Mouse (Mus musculus) embryo, embryonic 11.5 days (tissue): ENCODE data around the gene Nhlrc3.

Experiments used
- DNase-seq: peaks from one replicate; pipeline ENCODE4 v3.0.0-alpha.2; 2012; ENCODE audit warnings: low read depth, low spot score

Nhlrc3 gene

DNA sequence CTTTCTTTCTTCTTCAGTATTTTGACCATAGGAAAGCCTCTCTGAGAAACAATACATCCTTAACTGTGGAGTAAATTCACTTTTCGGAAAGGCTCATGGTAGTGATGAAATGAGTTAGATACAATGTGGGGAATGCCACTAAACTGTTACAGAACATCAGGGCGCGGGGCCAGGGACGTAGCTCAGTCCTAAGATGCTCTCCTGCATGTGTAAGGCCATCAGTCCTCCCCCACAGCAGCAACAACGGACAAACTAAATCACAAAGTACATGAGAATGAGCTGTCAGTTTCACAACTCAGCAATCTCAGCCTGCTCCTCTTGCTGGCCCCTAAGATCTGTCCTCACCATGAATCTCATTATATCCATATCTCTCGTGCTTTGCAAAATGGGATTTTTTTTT, 8.6 kb downstream of the Nhlrc3 start:
- no peak for DNase-seq

DNA sequence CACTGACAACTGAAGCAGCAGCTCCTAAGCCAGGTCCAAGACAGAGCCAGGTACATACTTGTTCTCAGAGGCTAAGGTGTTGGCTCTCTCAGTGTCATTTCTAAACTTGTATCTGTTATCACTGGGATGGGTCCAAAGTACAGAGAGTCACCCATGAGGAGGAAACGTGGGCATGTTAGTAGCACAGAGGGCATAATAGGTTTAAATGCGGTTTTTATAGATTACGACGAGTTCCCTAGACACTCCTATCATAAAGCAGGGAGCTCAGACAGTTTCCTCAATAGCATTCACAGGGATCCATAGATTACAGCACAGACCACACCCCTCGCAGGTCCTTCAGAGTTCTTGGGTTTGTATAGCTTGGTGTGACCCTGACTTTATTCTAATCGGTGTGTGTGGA, 9.1 kb downstream of the Nhlrc3 start:
- no peak for DNase-seq

DNA sequence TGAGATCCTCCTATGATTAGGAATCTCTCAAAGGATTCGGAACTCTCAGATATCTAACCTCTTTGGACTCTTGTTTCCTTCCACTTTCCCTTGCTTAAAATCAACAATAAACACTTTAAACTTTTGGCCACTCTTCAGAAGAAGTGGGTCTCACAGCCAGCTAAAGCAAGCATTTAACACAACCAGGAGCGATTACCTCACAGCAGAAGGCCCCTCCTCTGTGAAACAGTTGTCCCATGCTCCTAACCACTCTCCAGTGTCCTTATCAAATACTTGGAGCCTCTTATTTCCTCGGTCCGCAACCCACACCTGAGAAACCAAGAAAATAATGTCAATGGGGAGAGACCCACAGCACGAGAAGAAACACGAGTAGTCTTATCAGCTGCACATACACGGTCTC, 9.8 kb downstream of the Nhlrc3 start:
- DNase-seq: no peak

DNA sequence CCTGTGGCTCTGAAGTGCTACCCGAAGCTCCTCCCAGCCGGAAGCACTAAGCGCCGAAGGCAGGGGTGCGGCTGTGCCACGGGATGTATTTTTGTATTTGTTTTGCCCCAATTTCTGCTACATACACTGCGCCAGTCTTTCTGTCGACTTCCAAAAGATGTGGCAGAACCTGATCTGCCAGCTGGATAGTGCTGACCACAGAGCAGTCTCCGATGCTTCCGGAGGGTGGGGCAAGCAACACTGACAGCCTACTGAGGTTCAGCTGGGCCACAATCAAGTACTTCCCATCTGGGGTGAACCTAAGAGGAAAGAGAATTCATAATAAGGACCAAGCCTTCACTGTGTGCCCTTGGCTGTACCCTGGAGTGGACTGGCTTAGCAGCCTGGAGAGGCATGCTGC, 10.8 kb downstream of the Nhlrc3 start:
- DNase-seq: no peak

DNA sequence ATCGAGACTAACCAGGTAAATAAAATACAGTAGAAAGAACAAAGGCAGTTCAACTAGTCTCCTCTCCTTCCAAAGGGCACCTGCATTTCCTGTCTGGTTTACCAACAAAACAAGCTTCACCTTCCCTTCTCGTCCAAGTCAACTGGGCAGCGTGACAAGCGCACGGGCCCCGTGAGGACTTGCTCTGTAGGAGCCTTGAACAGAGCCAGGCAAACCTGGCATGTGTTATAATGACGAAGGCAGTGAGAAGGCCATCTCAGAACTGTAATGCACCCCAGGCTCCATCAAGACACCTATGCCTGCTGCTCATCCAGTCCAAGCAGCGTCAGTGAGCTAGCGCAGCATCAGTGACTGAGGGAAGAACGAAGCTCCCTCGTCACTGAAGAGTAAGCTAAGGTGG, 12.5 kb downstream of the Nhlrc3 start:
- no peak for DNase-seq

DNA sequence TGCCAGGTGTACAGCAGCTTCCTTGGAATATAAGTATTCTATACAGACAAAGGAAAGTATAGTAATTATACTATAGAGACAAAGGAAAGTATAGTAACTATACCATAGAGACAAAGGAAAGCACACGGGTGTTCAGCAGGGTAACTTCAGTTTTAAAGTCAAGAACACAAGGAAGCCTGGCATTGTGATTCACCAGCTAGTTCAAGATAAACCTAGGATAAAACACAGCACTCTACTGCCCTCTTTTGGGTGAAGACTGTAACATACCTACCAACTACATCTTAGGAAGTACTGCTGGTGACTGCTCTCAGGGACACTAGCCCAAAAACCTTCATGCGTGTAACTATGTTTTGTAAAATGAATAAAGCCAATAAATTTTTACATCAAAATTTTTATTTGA, 14.9 kb downstream of the Nhlrc3 start:
- peak; percentile 82 for DNase-seq

DNA sequence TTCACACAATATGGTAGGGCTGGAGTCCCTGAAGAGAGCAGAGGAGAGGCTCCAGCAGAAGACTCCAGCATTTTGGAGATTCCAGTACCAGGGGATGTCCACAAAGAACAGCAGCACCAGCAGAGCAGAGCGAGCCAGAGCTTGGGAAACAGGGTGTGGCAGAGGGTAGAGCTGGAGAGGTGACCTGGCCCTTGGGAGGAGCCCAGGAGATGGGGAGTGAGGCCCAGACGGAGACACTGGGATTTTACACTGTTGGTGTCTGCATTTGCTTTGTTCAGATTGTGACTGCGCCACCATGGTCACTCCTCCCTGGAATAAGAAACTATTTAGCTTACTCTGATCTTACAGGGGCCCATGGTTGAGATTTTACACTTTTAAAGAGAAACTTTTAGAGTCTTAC, 16.3 kb downstream of the Nhlrc3 start:
- no peak for DNase-seq

DNA sequence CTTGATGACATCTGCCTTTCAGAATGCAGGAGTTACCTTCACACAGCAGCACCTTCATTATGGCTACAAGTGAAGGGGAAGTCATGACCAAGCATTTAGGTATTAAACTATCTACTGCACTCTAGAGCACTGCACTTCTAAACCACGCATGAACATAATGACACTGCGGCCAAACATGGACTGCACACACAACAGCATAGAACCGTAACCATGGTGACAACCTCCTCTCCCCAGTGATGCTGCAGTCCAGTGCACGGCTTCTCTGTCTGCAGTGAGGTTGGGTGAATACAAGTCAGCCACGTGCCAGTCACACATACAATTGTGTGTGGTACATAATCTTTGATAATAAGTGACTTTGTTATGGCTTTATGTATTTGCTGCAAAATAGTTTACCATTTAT, 17.6 kb downstream of the Nhlrc3 start:
- no peak for DNase-seq

DNA sequence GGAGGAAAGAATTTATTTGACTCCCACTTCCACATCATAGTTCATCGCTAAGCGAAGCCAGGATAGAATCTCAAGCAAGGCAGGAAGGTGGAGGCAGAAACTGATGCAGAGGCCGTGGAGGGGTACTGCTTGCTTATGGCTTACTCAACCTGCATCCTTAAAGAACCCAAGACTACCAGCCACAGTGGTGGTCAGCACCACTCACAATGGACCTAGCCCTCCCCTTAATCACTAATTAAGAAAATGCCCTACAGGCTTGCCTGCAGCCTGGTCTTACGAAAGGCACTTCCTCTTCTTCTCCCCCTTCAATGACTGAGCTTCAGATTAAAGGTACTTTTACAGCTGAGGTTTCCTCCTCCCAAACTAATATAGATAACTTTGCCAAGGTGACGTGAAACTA, 26.6 kb downstream of the Nhlrc3 start:
- DNase-seq: no peak

DNA sequence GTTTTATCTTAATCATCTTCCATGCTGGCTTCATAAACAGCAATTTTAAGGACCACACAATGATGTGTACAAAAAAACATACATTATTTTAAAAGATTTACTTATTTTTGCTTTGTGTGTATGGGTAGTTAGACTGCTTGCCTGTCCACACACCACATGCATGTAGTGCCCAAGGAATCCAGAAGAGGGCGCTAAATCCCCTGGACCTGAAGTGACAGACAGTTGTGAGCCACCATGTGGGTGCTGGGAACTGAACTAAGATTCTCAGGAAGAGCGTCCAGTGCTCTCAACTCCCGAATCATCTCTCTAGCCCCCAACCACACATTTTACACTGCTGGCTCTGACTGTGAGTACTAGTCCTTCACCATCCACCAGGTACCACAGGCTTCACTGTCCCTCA, 28.5 kb downstream of the Nhlrc3 start:
- DNase-seq: no peak

DNA sequence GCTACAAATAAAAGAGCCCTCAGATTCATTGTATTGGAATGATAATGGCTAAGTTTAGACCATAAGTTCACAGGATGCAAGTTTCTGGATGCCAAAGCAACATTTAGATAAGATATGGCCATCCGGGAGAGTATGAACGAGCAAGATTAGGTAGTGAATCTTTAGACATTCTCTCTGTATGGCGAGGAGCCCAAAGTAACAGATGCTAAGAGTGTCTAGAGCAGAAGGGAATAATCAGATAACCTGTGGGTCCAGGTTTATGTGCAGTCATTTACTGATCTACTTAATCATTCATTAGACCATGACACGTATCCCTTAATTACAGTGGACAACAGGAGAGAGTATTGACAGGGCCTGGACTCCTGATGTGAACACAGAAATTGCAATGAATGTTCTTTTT, 39.6 kb downstream of the Nhlrc3 start:
- DNase-seq: no peak

DNA sequence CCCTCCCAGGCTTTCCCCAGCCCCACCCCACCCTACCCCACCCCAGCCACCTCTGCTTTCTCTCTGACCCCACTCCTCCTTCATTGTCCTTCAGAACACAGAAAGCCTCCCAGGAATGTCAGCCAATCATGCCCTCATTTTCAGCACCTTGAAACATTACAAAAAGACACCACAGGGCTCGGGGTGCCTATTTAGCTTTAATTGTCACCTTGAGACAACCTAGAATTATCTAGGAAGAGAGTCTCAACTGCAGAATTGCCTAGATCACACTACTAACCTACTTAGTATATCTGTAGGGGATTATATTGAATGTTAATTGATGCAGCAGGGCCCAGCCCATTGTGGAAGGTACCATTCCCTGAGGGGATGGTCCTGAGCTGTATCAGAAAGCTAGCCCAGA, 40.4 kb downstream of the Nhlrc3 start:
- no peak for DNase-seq

DNA sequence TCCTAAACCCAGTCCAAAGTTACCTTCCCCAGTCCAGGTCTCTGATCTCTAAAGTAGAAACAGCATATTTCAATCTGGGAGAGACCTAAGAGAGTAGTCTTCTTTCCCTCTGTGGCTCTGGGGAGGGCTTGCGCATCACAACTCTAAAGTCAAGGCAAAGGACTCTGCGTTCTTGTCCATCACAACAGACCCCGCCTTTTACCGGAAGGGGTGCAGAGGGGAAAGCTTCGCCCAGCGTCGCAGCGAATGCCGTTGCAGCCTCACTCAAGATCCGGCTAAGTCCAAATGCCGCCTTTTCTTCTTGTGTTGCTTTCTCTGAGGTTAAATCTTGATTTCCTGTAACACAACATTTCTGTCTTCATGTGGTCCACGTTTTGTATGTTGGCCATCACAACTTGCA, 41.5 kb downstream of the Nhlrc3 start:
- no peak for DNase-seq

DNA sequence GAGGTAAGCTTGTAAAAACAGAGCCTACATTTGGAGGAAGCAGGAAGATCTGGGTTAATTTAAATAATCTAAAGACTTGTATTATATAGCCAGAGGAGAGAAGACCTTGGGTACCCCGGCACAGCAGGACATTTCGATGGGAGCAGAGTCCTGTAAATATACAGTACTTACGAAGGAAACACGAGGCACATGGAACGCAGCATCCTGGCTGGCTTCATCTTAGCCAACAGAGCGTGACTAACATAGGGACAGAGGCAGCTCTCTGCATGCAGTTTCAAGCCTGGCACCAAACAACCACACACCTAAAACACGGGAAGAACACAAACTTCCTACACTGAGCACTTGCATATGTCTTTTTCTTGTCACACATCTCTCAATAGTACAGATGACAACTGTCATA, 45.4 kb downstream of the Nhlrc3 start:
- DNase-seq: no peak

DNA sequence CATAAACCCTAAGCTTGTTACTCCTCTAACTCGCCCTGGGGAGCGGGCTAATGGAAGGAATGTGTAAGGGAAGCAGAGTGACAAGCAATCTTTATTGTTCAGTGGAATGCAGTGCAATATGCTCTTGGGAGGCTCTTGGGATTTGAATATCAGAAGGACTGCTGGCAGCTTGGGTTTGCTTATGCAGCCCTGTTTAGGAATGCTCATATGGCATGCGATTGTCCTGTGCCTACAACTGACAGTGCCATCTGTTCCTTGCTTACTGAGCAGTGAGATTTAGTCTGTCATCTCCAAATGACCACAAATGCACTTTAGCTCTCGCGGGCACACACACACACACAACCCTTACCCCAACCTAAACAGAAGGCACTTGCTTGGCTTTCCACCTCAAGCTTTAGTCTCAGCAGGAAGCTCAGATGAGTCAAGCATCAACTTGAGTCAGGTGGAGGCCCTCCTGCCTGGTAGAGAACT, 47.1 kb downstream of the Nhlrc3 start:
- peak; percentile 17 for DNase-seq

DNA sequence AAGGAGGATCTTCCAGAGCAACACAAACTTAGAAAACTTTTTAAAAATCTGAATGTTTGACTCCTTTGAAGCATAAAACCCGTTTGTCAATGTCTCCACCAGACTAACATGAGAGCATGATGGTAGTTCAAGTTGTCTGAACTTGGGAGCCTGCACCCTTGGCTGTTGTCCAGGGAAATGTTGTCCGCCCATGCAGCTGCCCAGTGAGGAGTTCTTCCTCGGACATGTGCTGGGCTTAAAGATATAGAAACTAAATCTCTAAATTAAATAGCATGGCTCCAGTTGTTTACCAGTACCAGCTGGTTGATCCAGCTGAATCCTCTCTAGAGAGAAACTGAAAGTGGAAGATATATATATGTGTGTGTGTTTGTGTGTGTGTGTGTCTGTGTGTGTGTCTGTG, 49.2 kb downstream of the Nhlrc3 start:
- no peak for DNase-seq

DNA sequence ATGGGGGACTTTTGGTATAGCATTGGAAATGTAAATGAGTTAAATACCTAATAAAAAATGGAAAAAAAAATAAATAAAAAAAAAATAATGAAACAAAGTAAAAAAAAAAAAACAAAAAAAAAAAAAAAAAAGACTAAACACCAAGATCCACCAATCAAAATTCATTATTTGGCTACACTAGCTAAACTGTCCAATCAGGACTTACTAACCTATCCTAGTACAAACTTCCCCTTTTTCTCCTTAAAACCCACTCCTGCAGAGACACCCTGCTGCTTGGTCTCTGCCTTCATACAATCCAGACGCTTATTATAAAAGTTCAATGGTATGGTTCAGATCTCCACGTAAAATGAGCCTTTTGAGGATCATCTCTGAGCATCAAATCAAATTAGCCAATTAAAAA, 49.7 kb downstream of the Nhlrc3 start:
- DNase-seq: no peak

DNA sequence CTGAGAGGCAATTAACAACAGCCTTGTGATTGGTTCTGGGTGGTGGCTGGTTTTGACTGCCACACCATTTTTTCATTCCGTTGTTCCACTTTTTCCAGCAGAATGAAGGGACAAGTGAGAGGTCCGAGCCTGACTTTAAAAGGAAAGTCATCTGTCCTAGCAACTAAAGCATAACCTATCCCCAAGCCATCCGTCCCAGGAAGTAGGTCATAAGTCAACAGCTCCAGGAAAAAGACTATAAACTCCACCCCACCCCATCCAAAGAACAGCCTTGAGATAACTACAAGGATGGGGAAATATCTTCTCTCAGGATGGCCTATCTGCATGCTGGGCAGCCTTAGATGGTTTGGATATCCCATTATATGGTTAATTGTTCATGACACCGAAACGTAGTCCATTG, 50.9 kb downstream of the Nhlrc3 start:
- no peak for DNase-seq

DNA sequence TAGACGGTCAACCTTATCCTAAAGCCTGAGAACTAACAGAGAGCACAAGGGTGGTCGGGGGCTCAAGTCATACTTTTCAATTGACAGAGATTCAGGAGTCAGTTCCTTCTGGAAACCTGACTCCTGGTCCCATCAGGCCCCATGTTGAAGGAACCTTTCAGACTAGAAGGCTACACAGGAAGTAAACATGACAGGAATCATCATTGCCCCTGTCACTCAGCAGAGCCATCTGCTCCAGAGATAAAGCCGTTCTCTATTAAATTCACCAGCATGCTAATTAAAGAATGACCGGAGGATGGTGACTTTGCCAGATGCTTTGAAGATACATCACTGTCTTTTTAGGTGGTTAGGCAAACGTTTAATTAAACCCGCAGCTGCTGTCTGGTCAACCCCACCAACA, 53.1 kb downstream of the Nhlrc3 start:
- no peak for DNase-seq

DNA sequence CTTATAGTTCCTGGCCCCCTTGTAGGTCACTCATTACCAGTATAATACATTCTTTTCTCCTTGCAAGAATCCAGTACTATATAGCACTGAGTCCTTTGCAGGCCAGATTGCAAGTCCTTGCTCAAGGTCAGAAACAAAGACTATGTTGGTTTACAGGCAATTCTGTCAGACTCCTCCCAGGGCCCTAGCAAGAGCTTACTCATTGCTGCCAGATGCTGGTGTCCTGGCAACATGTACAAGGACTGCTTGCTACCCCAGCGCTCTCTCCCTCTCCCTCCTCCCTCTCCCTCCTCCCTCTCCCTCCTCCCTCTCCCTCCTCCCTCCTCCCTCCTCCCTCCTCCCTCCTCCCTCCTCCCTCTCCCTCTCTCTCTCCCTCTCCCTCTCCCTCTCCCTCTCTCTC, 56.0 kb downstream of the Nhlrc3 start:
- no peak for DNase-seq
